Mouse (Mus musculus): Measurements from ENCODE around the gene Slc22a15. TPM values are rescaled to one million over a fixed set of nuclear protein-coding genes. Genes with fewer than 3 reads are reported as not detected.

Slc22a15 gene
- polyA plus RNA-seq, 1 experiment = 5.0 TPM

GRCm38 (mm10) chr3:101897377-101897974 is 26.8 kb downstream of the Slc22a15 start:
- H3K4me3 ChIP-seq (ENCODE audit: insufficient read depth, low read depth, low read length) = no peak overlapping the region
- H3K27ac ChIP-seq (replicated peaks; ENCODE audit: low read depth, low read length) = no peak overlapping the region
- H3K4me1 ChIP-seq (ENCODE audit: control insufficient read depth, insufficient read depth, insufficient read length, low read length) = no peaks in the 10 kb centered on the region; the same call in 1 of the 2 replicates

- no peaks in the 10 kb centered on the region for H3K4me1 ChIP-seq (ENCODE audit: control insufficient read depth, insufficient read depth, insufficient read length, low read length)
- no peak overlapping the region for H3K4me3 ChIP-seq (ENCODE audit: insufficient read depth, low read depth, low read length)
- H3K27ac ChIP-seq (replicated peaks; ENCODE audit: low read depth, low read length) = no peak overlapping the region
These were observed 27.4 kb downstream of the Slc22a15 start for GRCm38 (mm10) chr3:101896893-101897292.

- Histone ChIP-seq H3K27ac (replicated peaks; ENCODE audit: low read depth, low read length) (no peak overlapping the region), H3K4me1 (ENCODE audit: control insufficient read depth, insufficient read depth, insufficient read length, low read length) (no peaks in the 10 kb centered on the region)
These were observed 28.8 kb downstream of the Slc22a15 start for GRCm38 (mm10) chr3:101895376-101895910.

GRCm38 (mm10) chr3:101885591-101885990 is 38.7 kb downstream of the Slc22a15 start:
- Histone ChIP-seq H3K4me1 (ENCODE audit: control insufficient read depth, insufficient read depth, insufficient read length, low read length) (no peaks in the 10 kb centered on the region), H3K27ac (replicated peaks; ENCODE audit: low read depth, low read length) (no peak overlapping the region)

More at GRCm38 (mm10) chr3:101895376-101895910, 28.8 kb downstream of the Slc22a15 start:
- H3K4me3 ChIP-seq (ENCODE audit: insufficient read depth, low read depth, low read length) = no peak overlapping the region

GRCm38 (mm10) chr3:101885041-101885440 is 39.2 kb downstream of the Slc22a15 start:
- H3K4me1 ChIP-seq (ENCODE audit: control insufficient read depth, insufficient read depth, insufficient read length, low read length) = no peaks in the 10 kb centered on the region
- H3K4me3 ChIP-seq (ENCODE audit: insufficient read depth, low read depth, low read length) = no peak overlapping the region
- H3K27ac ChIP-seq (replicated peaks; ENCODE audit: low read depth, low read length) = no peak overlapping the region

More at GRCm38 (mm10) chr3:101885591-101885990, 38.7 kb downstream of the Slc22a15 start:
- no peak overlapping the region for H3K4me3 ChIP-seq (ENCODE audit: insufficient read depth, low read depth, low read length)

- H3K4me3 ChIP-seq (ENCODE audit: insufficient read depth, low read depth, low read length) = no peak overlapping the region
- no peaks in the 10 kb centered on the region for H3K4me1 ChIP-seq (ENCODE audit: control insufficient read depth, insufficient read depth, insufficient read length, low read length)
- H3K27ac ChIP-seq (replicated peaks; ENCODE audit: low read depth, low read length) = no peak overlapping the region
These were observed 40.4 kb downstream of the Slc22a15 start for GRCm38 (mm10) chr3:101883902-101884301.

GRCm38 (mm10) chr3:101881721-101882120 is 42.5 kb downstream of the Slc22a15 start:
- no peaks in the 10 kb centered on the region for H3K4me1 ChIP-seq (ENCODE audit: control insufficient read depth, insufficient read depth, insufficient read length, low read length)
- H3K27ac ChIP-seq (replicated peaks; ENCODE audit: low read depth, low read length) = no peak overlapping the region
- no peak overlapping the region for H3K4me3 ChIP-seq (ENCODE audit: insufficient read depth, low read depth, low read length)

GRCm38 (mm10) chr3:101880818-101881217 is 43.4 kb downstream of the Slc22a15 start:
- Histone ChIP-seq H3K27ac (replicated peaks; ENCODE audit: low read depth, low read length) (no peak overlapping the region), H3K4me3 (ENCODE audit: insufficient read depth, low read depth, low read length) (no peak overlapping the region), H3K4me1 (ENCODE audit: control insufficient read depth, insufficient read depth, insufficient read length, low read length) (no peaks in the 10 kb centered on the region)

- Histone ChIP-seq H3K27ac (replicated peaks; ENCODE audit: low read depth, low read length) (no peak overlapping the region), H3K4me1 (ENCODE audit: control insufficient read depth, insufficient read depth, insufficient read length, low read length) (no peaks in the 10 kb centered on the region), H3K4me3 (ENCODE audit: insufficient read depth, low read depth, low read length) (no peak overlapping the region)
These were observed 46.1 kb downstream of the Slc22a15 start for GRCm38 (mm10) chr3:101878136-101878535.

- Histone ChIP-seq H3K27ac (replicated peaks; ENCODE audit: low read depth, low read length) (peak overlapping the region; percentile 42; the same call in 1 of the 2 replicates), H3K4me1 (ENCODE audit: control insufficient read depth, insufficient read depth, insufficient read length, low read length) (no peaks in the 10 kb centered on the region), H3K4me3 (ENCODE audit: insufficient read depth, low read depth, low read length) (no peak overlapping the region)
These were observed 47.6 kb downstream of the Slc22a15 start for GRCm38 (mm10) chr3:101876459-101877285.

GRCm38 (mm10) chr3:101875258-101875920 is 48.9 kb downstream of the Slc22a15 start:
- Histone ChIP-seq H3K4me3 (ENCODE audit: insufficient read depth, low read depth, low read length) (no peak overlapping the region), H3K27ac (replicated peaks; ENCODE audit: low read depth, low read length) (peak overlapping the region; percentile 61; the same call in 1 of the 2 replicates), H3K4me1 (ENCODE audit: control insufficient read depth, insufficient read depth, insufficient read length, low read length) (no peaks in the 10 kb centered on the region)

- Histone ChIP-seq H3K4me3 (ENCODE audit: insufficient read depth, low read depth, low read length) (no peak overlapping the region), H3K4me1 (ENCODE audit: control insufficient read depth, insufficient read depth, insufficient read length, low read length) (no peaks in the 10 kb centered on the region), H3K27ac (replicated peaks; ENCODE audit: low read depth, low read length) (no peak overlapping the region)
These were observed 51.1 kb downstream of the Slc22a15 start for GRCm38 (mm10) chr3:101873061-101873675.

- no peaks in the 10 kb centered on the region for H3K4me1 ChIP-seq (ENCODE audit: control insufficient read depth, insufficient read depth, insufficient read length, low read length)
- no peak overlapping the region for H3K4me3 ChIP-seq (ENCODE audit: insufficient read depth, low read depth, low read length)
- H3K27ac ChIP-seq (replicated peaks; ENCODE audit: low read depth, low read length) = no peak overlapping the region
These were observed 52.3 kb downstream of the Slc22a15 start for GRCm38 (mm10) chr3:101871951-101872350.

GRCm38 (mm10) chr3:101867001-101867421 is 57.2 kb downstream of the Slc22a15 start:
- Histone ChIP-seq H3K4me3 (ENCODE audit: insufficient read depth, low read depth, low read length) (no peak overlapping the region), H3K27ac (replicated peaks; ENCODE audit: low read depth, low read length) (no peak overlapping the region), H3K4me1 (ENCODE audit: control insufficient read depth, insufficient read depth, insufficient read length, low read length) (no peaks in the 10 kb centered on the region)

- no peak overlapping the region for H3K4me3 ChIP-seq (ENCODE audit: insufficient read depth, low read depth, low read length)
- no peak overlapping the region for H3K27ac ChIP-seq (replicated peaks; ENCODE audit: low read depth, low read length)
- no peaks in the 10 kb centered on the region for H3K4me1 ChIP-seq (ENCODE audit: control insufficient read depth, insufficient read depth, insufficient read length, low read length)
These were observed 62.4 kb downstream of the Slc22a15 start for GRCm38 (mm10) chr3:101861856-101862255.

Measured in brown adipose tissue, adult 24 weeks (tissue).